Mouse (Mus musculus) kidney, adult 18-20 months (tissue): ENCODE data around the gene Gm11758.
"Not testable (repeated sequence)": the region's sequence is repeated elsewhere in the genome, so short reads cannot be mapped to it uniquely, and the experiment has no call there.

Experiments
- DNase-seq: peaks from one replicate; pipeline ENCODE4 v3.0.0; 2021

Gene Gm11758

GRCm38 (mm10) chr4:73876166-73876565 lies at the start of gene Gm11758:
TSS of gene Gm11758 (minus strand) at chr4:73876266.
- DNase-seq, result not testable (repeated sequence)

GRCm38 (mm10) chr4:73920660-73921059 lies 44.6 kb upstream of the Gm11758 start, which contains the start of gene Gm11756:
TSS of gene Gm11756 (minus strand) at chr4:73920760.
- not testable (repeated sequence) for DNase-seq

- DNase-seq, result not testable (repeated sequence)
These were observed 29.8 kb upstream of the Gm11758 start, which contains the start of gene Gm13871 for GRCm38 (mm10) chr4:73905853-73906252. TSS of gene Gm13871 (minus strand) at chr4:73905953.

GRCm38 (mm10) chr4:73891012-73891411 lies 14.9 kb upstream of the Gm11758 start, which contains the start of gene Gm11757:
TSS of gene Gm11757 (minus strand) at chr4:73891112.
- DNase-seq, result not testable (repeated sequence)

GRCm38 (mm10) chr4:73826587-73826986 lies 49.5 kb downstream of the Gm11758 start:
- DNase-seq, result no peak
